Mouse (Mus musculus): ENCODE results near the gene Hba-a1. TPM values are rescaled to one million over a fixed set of nuclear protein-coding genes. Genes with fewer than 3 reads are reported as not detected.
A peak's percentile ranks its signal among the peaks of the same experiment; 100 is the strongest.
"Not testable (repeated sequence)": the region's sequence is repeated elsewhere in the genome, so short reads cannot be mapped to it uniquely, and the experiment has no call there.

The Hba-a1 gene
- 17,767 and 55,751 TPM in 2 replicates for polyA plus RNA-seq (2011; ENCODE audit: insufficient read depth, insufficient read length, low replicate concordance, missing spikeins)

- 20% methylated on average over 1 of the region's 5 CpGs for WGBS
- H3K27ac ChIP-seq (ENCODE audit: control insufficient read depth, insufficient read depth, low read depth, low read length, poor library complexity), result peak within 1 kb of the TSS; percentile 91
- H3K4me3 ChIP-seq (replicated peaks; ENCODE audit: control insufficient read depth, low read depth, low read length), result peak within 1 kb of the TSS; percentile 47
- not testable (repeated sequence) for H3K4me1 ChIP-seq (ENCODE audit: control insufficient read depth, insufficient read depth, low read length)
Observed at GRCm38 (mm10) chr11:32283091-32283777, at the start of gene Hba-a1. TSS of gene Hba-a1 (plus strand) at chr11:32283511.

- no peaks in the 10 kb centered on the region for H3K4me1 ChIP-seq (ENCODE audit: control insufficient read depth, insufficient read depth, low read length)
- H3K27ac ChIP-seq (ENCODE audit: control insufficient read depth, insufficient read depth, low read depth, low read length, poor library complexity), result no peak overlapping the region
- WGBS, result 99% methylated on average over 3 of the region's 3 CpGs
- no peak overlapping the region for H3K4me3 ChIP-seq (replicated peaks; ENCODE audit: control insufficient read depth, low read depth, low read length)
- no peak for TF ChIP-seq CTCF (IDR thresholded peaks at IDR 0.05; ENCODE audit: control insufficient read depth, insufficient read depth, low read length)
- TF ChIP-seq POLR2A (IDR thresholded peaks at IDR 0.05; ENCODE audit: borderline replicate concordance, control insufficient read depth, low read depth, low read length), result no peak
Observed at GRCm38 (mm10) chr11:32233895-32234294, 49.4 kb upstream of the Hba-a1 start.

- WGBS, result 93% methylated on average over 6 of the region's 6 CpGs
- no peak overlapping the region for H3K27ac ChIP-seq (ENCODE audit: control insufficient read depth, insufficient read depth, low read depth, low read length, poor library complexity)
- no peak overlapping the region for H3K4me3 ChIP-seq (replicated peaks; ENCODE audit: control insufficient read depth, low read depth, low read length)
- no peaks in the 10 kb centered on the region for H3K4me1 ChIP-seq (ENCODE audit: control insufficient read depth, insufficient read depth, low read length)
- no peak for TF ChIP-seq POLR2A (IDR thresholded peaks at IDR 0.05; ENCODE audit: borderline replicate concordance, control insufficient read depth, low read depth, low read length)
- TF ChIP-seq CTCF (IDR thresholded peaks at IDR 0.05; ENCODE audit: control insufficient read depth, insufficient read depth, low read length), result no peak
Observed at GRCm38 (mm10) chr11:32234816-32235485, 48.4 kb upstream of the Hba-a1 start.

GRCm38 (mm10) chr11:32235646-32236045, 47.7 kb upstream of the Hba-a1 start:
- 87% methylated on average over 3 of the region's 3 CpGs for WGBS
- TF ChIP-seq POLR2A (IDR thresholded peaks at IDR 0.05; ENCODE audit: borderline replicate concordance, control insufficient read depth, low read depth, low read length) (no peak), CTCF (IDR thresholded peaks at IDR 0.05; ENCODE audit: control insufficient read depth, insufficient read depth, low read length) (no peak)
- H3K4me3 ChIP-seq (replicated peaks; ENCODE audit: control insufficient read depth, low read depth, low read length), result no peak overlapping the region
- no peak overlapping the region for H3K27ac ChIP-seq (ENCODE audit: control insufficient read depth, insufficient read depth, low read depth, low read length, poor library complexity)
- no peaks in the 10 kb centered on the region for H3K4me1 ChIP-seq (ENCODE audit: control insufficient read depth, insufficient read depth, low read length)

- no peaks in the 10 kb centered on the region for H3K4me1 ChIP-seq (ENCODE audit: control insufficient read depth, insufficient read depth, low read length)
- 85% methylated on average over 2 of the region's 2 CpGs for WGBS
Observed at GRCm38 (mm10) chr11:32236132-32236531, 47.2 kb upstream of the Hba-a1 start.

GRCm38 (mm10) chr11:32236712-32237410, 46.5 kb upstream of the Hba-a1 start:
- TF ChIP-seq POLR2A (IDR thresholded peaks at IDR 0.05; ENCODE audit: borderline replicate concordance, control insufficient read depth, low read depth, low read length) (no peak), CTCF (IDR thresholded peaks at IDR 0.05; ENCODE audit: control insufficient read depth, insufficient read depth, low read length) (peak; percentile 56; the same call in 1 of the 2 replicates)
- H3K27ac ChIP-seq (ENCODE audit: control insufficient read depth, insufficient read depth, low read depth, low read length, poor library complexity), result no peak overlapping the region
- H3K4me1 ChIP-seq (ENCODE audit: control insufficient read depth, insufficient read depth, low read length), result no peaks in the 10 kb centered on the region
- H3K4me3 ChIP-seq (replicated peaks; ENCODE audit: control insufficient read depth, low read depth, low read length), result no peak overlapping the region
- 71% methylated on average over 9 of the region's 9 CpGs for WGBS

More at GRCm38 (mm10) chr11:32236132-32236531, 47.2 kb upstream of the Hba-a1 start:
- H3K4me3 ChIP-seq (replicated peaks; ENCODE audit: control insufficient read depth, low read depth, low read length), result no peak overlapping the region
- H3K27ac ChIP-seq (ENCODE audit: control insufficient read depth, insufficient read depth, low read depth, low read length, poor library complexity), result no peak overlapping the region
- no peak for TF ChIP-seq CTCF (IDR thresholded peaks at IDR 0.05; ENCODE audit: control insufficient read depth, insufficient read depth, low read length)
- TF ChIP-seq POLR2A (IDR thresholded peaks at IDR 0.05; ENCODE audit: borderline replicate concordance, control insufficient read depth, low read depth, low read length), result no peak

- no peak overlapping the region for H3K27ac ChIP-seq (ENCODE audit: control insufficient read depth, insufficient read depth, low read depth, low read length, poor library complexity)
- TF ChIP-seq POLR2A (IDR thresholded peaks at IDR 0.05; ENCODE audit: borderline replicate concordance, control insufficient read depth, low read depth, low read length), result no peak
- no peak for TF ChIP-seq CTCF (IDR thresholded peaks at IDR 0.05; ENCODE audit: control insufficient read depth, insufficient read depth, low read length)
- H3K4me1 ChIP-seq (ENCODE audit: control insufficient read depth, insufficient read depth, low read length), result no peaks in the 10 kb centered on the region; the same call in 1 of the 2 replicates
- no peak overlapping the region for H3K4me3 ChIP-seq (replicated peaks; ENCODE audit: control insufficient read depth, low read depth, low read length)
- WGBS, result 93% methylated on average over 3 of the region's 3 CpGs
Observed at GRCm38 (mm10) chr11:32237411-32237795, 45.9 kb upstream of the Hba-a1 start.
